Mouse (Mus musculus) midbrain, embryonic 10.5 days (tissue): ENCODE results near the gene Snrpb. TPM values are rescaled to one million over a fixed set of nuclear protein-coding genes. Genes with fewer than 3 reads are reported as not detected.

Experiments used
- DNase-seq: peaks from one replicate; pipeline ENCODE4 v3.0.0-alpha.2; 2017; ENCODE audit warnings: low spot score
- H3K27ac ChIP-seq: fragments of 300-500 bp; sonication (generic); replicated peaks from 2 replicates; pipeline ENCODE4 v1.5.1; 2016; ENCODE audit warnings: mild to moderate bottlenecking
- H3K27me3 ChIP-seq: fragments of 300-500 bp; sonication (generic); 2 replicates; pipeline ENCODE4 v1.6.1; 2016; ENCODE audit warnings: low read depth, mild to moderate bottlenecking; ENCODE audit not compliant: poor library complexity, severe bottlenecking
- H3K36me3 ChIP-seq: fragments of 300-500 bp; sonication (generic); 2 replicates; pipeline ENCODE4 v1.6.1; 2016; ENCODE audit warnings: mild to moderate bottlenecking, moderate library complexity
- H3K4me1 ChIP-seq: fragments of 300-500 bp; sonication (generic); 2 replicates; pipeline ENCODE4 v1.6.1; 2016
- H3K4me3 ChIP-seq: fragments of 300-500 bp; sonication (generic); 2 replicates; pipeline ENCODE4 v1.5.1; 2016; ENCODE audit warnings: mild to moderate bottlenecking, moderate library complexity
- H3K9me3 ChIP-seq: fragments of 300-500 bp; sonication (generic); replicated peaks from 2 replicates; pipeline ENCODE4 v1.6.1; 2016; ENCODE audit warnings: mild to moderate bottlenecking
- WGBS: fragments of 180-500 bp; shearing (Covaris S2); methylation state at CpG from one replicate; pipeline ENCODE4 v1.1.7; 2016; 5-methylcytosine and 5-hydroxymethylcytosine counted together
- polyA plus RNA-seq: library from polyadenylated mRNA; unstranded; fragments of >200 nt; fragmentation: Nextera tagmentation; extraction: Ambion mirVana; gene quantifications from 2 replicates; pipeline ENCODE4 v1.2.1, GENCODE M21; 2016

Gene Snrpb
- polyA plus RNA-seq, result 859 and 934 TPM in 2 replicates

DNA sequence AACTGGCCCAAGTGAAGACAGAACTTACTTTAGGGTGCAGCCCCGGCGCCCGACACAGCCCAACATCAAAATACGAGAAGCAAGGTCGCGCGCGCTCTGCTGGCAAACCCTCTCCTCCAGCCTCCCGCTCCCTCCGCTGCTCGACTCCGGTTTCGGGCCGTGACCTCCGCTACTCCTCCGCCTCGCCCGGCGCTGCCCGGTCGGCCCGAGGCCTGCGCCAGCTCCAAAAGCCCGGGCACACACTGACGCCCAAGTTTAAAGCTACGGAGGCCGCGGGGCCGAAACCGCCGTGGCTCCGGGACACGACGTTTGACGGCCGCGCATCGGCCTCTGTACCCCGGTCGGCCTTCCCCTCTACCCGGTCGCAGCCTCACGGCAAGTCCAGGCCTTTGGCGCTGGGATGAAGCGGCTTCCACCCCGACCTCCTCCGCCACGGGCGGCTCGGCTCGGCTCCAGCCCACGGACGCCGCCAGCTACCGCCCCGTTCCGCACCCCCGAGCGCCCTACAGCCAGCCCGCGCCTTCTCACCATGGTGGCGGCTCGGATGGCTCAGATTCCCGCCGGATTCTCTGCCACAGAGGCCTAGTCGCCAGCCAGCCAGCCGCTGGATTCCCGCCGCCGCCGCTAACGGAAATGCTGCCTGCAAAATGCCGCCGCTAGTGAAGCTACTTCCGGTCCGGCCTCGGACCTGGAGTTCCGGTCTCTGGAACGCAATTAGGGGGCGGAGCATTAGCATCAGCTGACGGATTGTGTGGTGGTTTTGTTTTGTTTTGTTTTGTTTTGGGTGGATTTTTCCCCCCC is at the start of gene Snrpb:
Gene Snrpb (minus strand): TSS at position 698 of the 801 bp plus-strand sequence.
- H3K9me3 ChIP-seq, result no peaks in the 10 kb centered on the region
- H3K27me3 ChIP-seq, result no peaks in the 10 kb centered on the region
- H3K27ac ChIP-seq, result peak within 1 kb of the TSS; percentile 99
- WGBS, result under 1% methylated on average over 81 of the region's 81 CpGs
- DNase-seq, result peak; percentile 90
- peak within 1 kb of the TSS; percentile 100 for H3K4me3 ChIP-seq
- H3K4me1 ChIP-seq, result peaks cover 25% of the 10 kb centered on the region
- peaks cover 34% of the 10 kb centered on the region for H3K36me3 ChIP-seq

DNA sequence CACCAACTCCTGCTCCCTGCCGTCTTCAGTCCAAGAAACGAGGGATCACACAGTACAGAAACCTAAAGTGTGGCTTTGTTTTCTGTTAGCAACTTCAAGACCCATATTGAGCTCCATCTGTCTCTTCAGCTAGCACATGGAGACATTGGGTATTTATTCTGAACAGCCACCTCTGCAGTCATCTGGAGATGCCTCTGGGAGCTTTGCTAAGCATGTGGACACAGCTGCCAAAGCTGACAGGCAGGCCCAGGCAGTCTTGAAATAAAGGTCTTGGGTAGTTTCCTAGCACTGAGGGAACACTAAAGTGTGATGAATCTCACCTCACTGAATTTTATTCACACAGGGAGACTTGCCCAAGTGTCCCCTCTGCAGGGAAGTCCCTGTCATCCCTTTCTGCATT is 32.4 kb upstream of the Snrpb start:
- 89% methylated on average over 2 of the region's 2 CpGs for WGBS
- H3K27ac ChIP-seq, result no peak overlapping the region
- H3K9me3 ChIP-seq, result no peaks in the 10 kb centered on the region
- no peak for DNase-seq
- H3K27me3 ChIP-seq, result no peaks in the 10 kb centered on the region
- H3K4me1 ChIP-seq, result no peaks in the 10 kb centered on the region
- no peaks in the 10 kb centered on the region for H3K36me3 ChIP-seq
- no peak overlapping the region for H3K4me3 ChIP-seq

DNA sequence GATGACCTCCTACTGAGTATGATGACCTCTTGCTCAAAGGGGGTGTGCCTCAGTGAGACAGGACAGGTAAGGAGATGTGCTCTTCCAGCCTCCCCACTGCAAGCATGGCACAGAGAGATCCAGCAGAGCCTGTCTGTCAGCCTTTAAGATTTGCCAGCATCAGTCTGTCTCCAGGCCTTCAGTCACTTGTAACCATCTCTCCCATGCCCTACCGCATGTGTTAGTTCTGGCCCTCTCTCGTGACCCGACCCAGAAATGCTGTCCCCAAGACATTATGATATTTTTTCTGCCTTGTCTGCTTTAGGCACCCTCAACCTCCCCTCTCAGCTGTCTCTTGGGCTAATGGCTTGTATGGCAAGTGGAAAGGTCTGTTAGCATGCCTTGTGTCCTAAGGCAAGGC is 30.4 kb upstream of the Snrpb start:
- Histone ChIP-seq H3K4me1 (no peaks in the 10 kb centered on the region), H3K27ac (no peak overlapping the region), H3K27me3 (no peaks in the 10 kb centered on the region), H3K4me3 (no peak overlapping the region), H3K36me3 (no peaks in the 10 kb centered on the region), H3K9me3 (no peaks in the 10 kb centered on the region)
- WGBS, result 90% methylated on average over 3 of the region's 3 CpGs
- DNase-seq, result no peak

- H3K9me3 ChIP-seq, result no peaks in the 10 kb centered on the region
- no peak overlapping the region for H3K27ac ChIP-seq
- no peaks in the 10 kb centered on the region for H3K27me3 ChIP-seq
- no peaks in the 10 kb centered on the region for H3K4me1 ChIP-seq
- whole genome bisulfite sequencing, result 89% methylated on average over 3 of the region's 3 CpGs
- H3K4me3 ChIP-seq, result no peak overlapping the region
- H3K36me3 ChIP-seq, result no peaks in the 10 kb centered on the region
- DNase-seq, result peak; percentile 16
These were observed 28.8 kb upstream of the Snrpb start for GRCm38 (mm10) chr2:130207996-130208395.

- H3K4me3 ChIP-seq, result no peak overlapping the region
- H3K9me3 ChIP-seq, result no peaks in the 10 kb centered on the region
- H3K36me3 ChIP-seq, result no peaks in the 10 kb centered on the region
- 93% methylated on average over 2 of the region's 2 CpGs for WGBS
- no peaks in the 10 kb centered on the region for H3K4me1 ChIP-seq
- no peak for DNase-seq
- no peaks in the 10 kb centered on the region for H3K27me3 ChIP-seq
- H3K27ac ChIP-seq, result no peak overlapping the region
These were observed 28.2 kb upstream of the Snrpb start for GRCm38 (mm10) chr2:130207376-130207775.

DNA sequence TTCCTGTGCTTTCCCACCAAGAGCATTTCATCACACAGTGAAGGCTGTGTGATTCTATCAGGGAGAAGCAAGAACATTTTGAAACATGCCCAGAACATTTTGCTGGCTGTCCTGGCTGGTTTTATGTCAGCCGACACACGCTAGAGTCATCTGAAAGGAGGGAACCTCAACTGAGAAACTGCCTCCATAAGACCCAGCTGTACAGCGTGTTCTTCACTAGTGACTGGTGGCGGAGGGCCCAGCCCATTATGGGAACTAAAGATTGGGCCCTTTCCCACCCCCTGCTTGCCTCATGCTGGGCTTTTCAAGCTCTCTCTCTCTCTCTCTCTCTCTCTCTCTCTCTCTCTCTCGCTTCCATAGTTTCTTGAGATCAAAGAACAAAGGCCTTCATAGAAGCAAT is 21.8 kb upstream of the Snrpb start:
- Histone ChIP-seq H3K4me1 (no peaks in the 10 kb centered on the region), H3K36me3 (no peaks in the 10 kb centered on the region), H3K27me3 (no peaks in the 10 kb centered on the region), H3K9me3 (0 out of 2 replicates have a peak, but pooled peaks cover 2% of the 10 kb centered on the region), H3K27ac (no peak overlapping the region), H3K4me3 (no peak overlapping the region)
- WGBS, result 73% methylated on average over 5 of the region's 5 CpGs
- DNase-seq, result no peak

- 94% methylated on average over 16 of the region's 16 CpGs for WGBS
- DNase-seq, result no peak
These were observed 15.7 kb upstream of the Snrpb start, which contains the start of gene Tmc2 for GRCm38 (mm10) chr2:130194894-130195293. TSS of gene Tmc2 (plus strand) at chr2:130195194.

GRCm38 (mm10) chr2:130188391-130188790 is 9.2 kb upstream of the Snrpb start:
- Histone ChIP-seq H3K27me3 (no peaks in the 10 kb centered on the region), H3K36me3 (no peaks in the 10 kb centered on the region), H3K27ac (no peak overlapping the region), H3K9me3 (peaks cover 7% of the 10 kb centered on the region; the same call in 1 of the 2 replicates), H3K4me1 (no peaks in the 10 kb centered on the region), H3K4me3 (no peak overlapping the region)
- 90% methylated on average over 12 of the region's 12 CpGs for WGBS
- no peak for DNase-seq

More at GRCm38 (mm10) chr2:130194894-130195293, 15.7 kb upstream of the Snrpb start, which contains the start of gene Tmc2:
- Histone ChIP-seq H3K9me3 (peaks cover 8% of the 10 kb centered on the region; the same call in 1 of the 2 replicates), H3K36me3 (no peaks in the 10 kb centered on the region), H3K27me3 (no peaks in the 10 kb centered on the region), H3K4me1 (no peaks in the 10 kb centered on the region), H3K4me3 (no peak within 1 kb of the TSS), H3K27ac (no peak within 1 kb of the TSS)

DNA sequence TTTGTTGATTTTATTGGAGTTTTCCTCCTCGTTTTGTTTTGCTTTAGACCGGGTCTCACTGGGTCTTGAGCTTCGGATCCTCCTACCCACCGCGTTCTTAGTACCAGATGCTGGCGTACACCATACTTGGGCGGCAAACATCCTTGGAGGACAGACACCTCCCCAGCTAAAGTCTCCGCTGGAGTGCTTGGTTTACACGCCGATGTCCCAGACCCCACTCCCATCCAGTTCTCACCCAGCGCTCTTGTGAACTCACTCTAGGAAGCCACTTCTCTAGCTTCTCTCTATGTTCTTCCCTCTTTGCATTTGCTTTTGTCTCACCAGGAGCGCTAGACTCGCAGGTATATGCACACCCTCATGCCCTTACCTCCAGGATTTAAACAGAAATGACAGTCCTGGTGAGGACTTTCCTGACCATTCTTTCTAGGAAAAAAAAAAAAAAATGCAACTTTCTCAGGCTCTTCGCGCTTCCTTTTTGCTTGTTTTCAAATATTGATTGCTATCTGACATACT is 360 bp upstream of the Snrpb start:
- H3K4me3 ChIP-seq, result peak overlapping the region; percentile 100
- no peaks in the 10 kb centered on the region for H3K27me3 ChIP-seq
- DNase-seq, result no peak
- H3K4me1 ChIP-seq, result peaks cover 25% of the 10 kb centered on the region
- no peaks in the 10 kb centered on the region for H3K9me3 ChIP-seq
- WGBS, result 1% methylated on average over 15 of the region's 15 CpGs
- peaks cover 27% of the 10 kb centered on the region for H3K36me3 ChIP-seq
- peak overlapping the region; percentile 99 for H3K27ac ChIP-seq

GRCm38 (mm10) chr2:130178381-130178705 is 860 bp downstream of the Snrpb start:
- Histone ChIP-seq H3K9me3 (no peaks in the 10 kb centered on the region), H3K27me3 (no peaks in the 10 kb centered on the region), H3K4me3 (peak overlapping the region; percentile 100), H3K36me3 (peaks cover 39% of the 10 kb centered on the region), H3K27ac (peak overlapping the region; percentile 99), H3K4me1 (peaks cover 25% of the 10 kb centered on the region)
- WGBS, result 1% methylated on average over 11 of the region's 11 CpGs
- DNase-seq, result no peak

GRCm38 (mm10) chr2:130176820-130177219 is 2.4 kb downstream of the Snrpb start:
- Histone ChIP-seq H3K4me3 (peak overlapping the region; percentile 100), H3K27ac (no peak overlapping the region), H3K27me3 (no peaks in the 10 kb centered on the region), H3K4me1 (peaks cover 25% of the 10 kb centered on the region), H3K9me3 (no peaks in the 10 kb centered on the region), H3K36me3 (peaks cover 55% of the 10 kb centered on the region)
- 86% methylated on average over 8 of the region's 8 CpGs for WGBS
- DNase-seq, result no peak

DNA sequence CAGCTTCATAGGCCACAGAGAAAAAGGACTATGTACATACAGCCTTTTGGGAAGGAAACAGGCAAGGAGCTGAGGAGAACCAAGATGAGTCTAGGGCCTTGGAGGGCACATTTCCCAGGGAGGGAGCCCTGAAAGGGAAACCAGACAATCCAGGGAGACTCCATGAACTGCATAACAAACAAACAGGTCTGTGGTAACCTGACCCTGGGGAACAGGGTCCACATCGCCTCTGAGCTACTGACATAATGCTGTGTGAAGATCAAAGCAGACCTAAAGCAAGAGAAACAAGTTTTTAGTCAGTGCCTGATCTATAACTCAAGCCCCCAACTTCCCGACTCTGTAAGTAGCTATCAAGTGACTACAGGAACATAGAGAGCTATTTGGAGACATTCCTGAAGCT is 7.5 kb downstream of the Snrpb start:
- no peak for DNase-seq
- Histone ChIP-seq H3K27ac (no peak overlapping the region), H3K9me3 (no peaks in the 10 kb centered on the region), H3K27me3 (no peaks in the 10 kb centered on the region), H3K4me1 (peaks cover 3% of the 10 kb centered on the region), H3K4me3 (no peak overlapping the region), H3K36me3 (peaks cover 92% of the 10 kb centered on the region)
- 90% methylated on average over 2 of the region's 2 CpGs for WGBS

DNA sequence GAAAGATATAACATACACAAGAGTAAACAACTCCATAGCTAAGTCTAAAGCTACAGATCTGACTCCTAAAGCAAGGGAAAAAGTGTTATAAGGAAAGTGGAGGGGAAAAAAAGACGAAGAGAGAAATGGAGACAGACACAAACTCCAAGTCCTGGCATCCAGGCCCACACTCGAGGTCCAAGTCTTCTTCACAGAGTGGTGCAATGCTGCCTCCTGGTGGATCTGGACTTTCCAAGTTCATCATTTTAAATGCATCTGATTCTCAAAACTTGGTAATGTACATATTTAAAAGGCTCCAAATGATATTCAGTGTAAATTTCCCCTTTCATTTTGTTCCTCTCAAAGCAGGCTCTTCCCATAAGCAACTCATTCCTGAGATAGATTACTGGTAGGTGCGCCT is 11.3 kb downstream of the Snrpb start:
- Histone ChIP-seq H3K9me3 (no peaks in the 10 kb centered on the region), H3K4me1 (no peaks in the 10 kb centered on the region), H3K4me3 (no peak overlapping the region), H3K27ac (no peak overlapping the region), H3K36me3 (peaks cover 80% of the 10 kb centered on the region), H3K27me3 (no peaks in the 10 kb centered on the region)
- peak; percentile 50 for DNase-seq
- 64% methylated on average over 3 of the region's 3 CpGs for WGBS
